Mouse (Mus musculus): ENCODE measurements around the gene Trappc3l. TPM values are rescaled to one million over a fixed set of nuclear protein-coding genes. Genes with fewer than 3 reads are reported as not detected.
"Not testable (repeated sequence)": the region's sequence is repeated elsewhere in the genome, so short reads cannot be mapped to it uniquely, and the experiment has no call there.

Trappc3l gene
- polyA plus RNA-seq (2011; ENCODE audit: insufficient read depth, insufficient read length, low read depth, missing spikeins) = not detected in 2 replicates

- Histone ChIP-seq H3K9me3 (replicated peaks; ENCODE audit: control insufficient read depth, insufficient read depth, low read length, poor library complexity, severe bottlenecking) (no peaks in the 10 kb centered on the region), H3K4me3 (ENCODE audit: low read depth, low read length) (no peak within 1 kb of the TSS), H3K9ac (ENCODE audit: low read depth, poor library complexity, severe bottlenecking) (no peak within 1 kb of the TSS), H3K27ac (ENCODE audit: insufficient read depth, low read length) (no peak within 1 kb of the TSS), H3K36me3 (ENCODE audit: control insufficient read depth, insufficient read depth, low read length, poor library complexity, severe bottlenecking) (no peaks in the 10 kb centered on the region), H3K27me3 (ENCODE audit: control insufficient read depth, insufficient read depth, low read length, poor library complexity, severe bottlenecking) (no peaks in the 10 kb centered on the region), H3K4me1 (ENCODE audit: control insufficient read depth, insufficient read depth, low read length) (no peaks in the 10 kb centered on the region)
- TF ChIP-seq EP300 (IDR thresholded peaks at IDR 0.05; ENCODE audit: insufficient read depth, low read depth, low read length) (no peak), POLR2A (IDR thresholded peaks at IDR 0.05; ENCODE audit: insufficient read depth, low read length) (no peak), CTCF (IDR thresholded peaks at IDR 0.05; ENCODE audit: low read depth, low read length) (no peak)
These were observed at the start of gene Trappc3l for GRCm38 (mm10) chr10:34037401-34037800. Trappc3l (plus strand) TSS chr10:34037597.

- H3K9ac ChIP-seq (ENCODE audit: low read depth, poor library complexity, severe bottlenecking); H3K4me3 ChIP-seq (ENCODE audit: low read depth, low read length); H3K9me3 ChIP-seq (replicated peaks; ENCODE audit: control insufficient read depth, insufficient read depth, low read length, poor library complexity, severe bottlenecking); H3K4me1 ChIP-seq (ENCODE audit: control insufficient read depth, insufficient read depth, low read length); H3K27me3 ChIP-seq (ENCODE audit: control insufficient read depth, insufficient read depth, low read length, poor library complexity, severe bottlenecking); H3K27ac ChIP-seq (ENCODE audit: insufficient read depth, low read length): not testable (repeated sequence)
- H3K36me3 ChIP-seq (ENCODE audit: control insufficient read depth, insufficient read depth, low read length, poor library complexity, severe bottlenecking) = peaks cover 10% of the 10 kb centered on the region
These were observed 40.7 kb upstream of the Trappc3l start for GRCm38 (mm10) chr10:33996686-33997085.

- H3K36me3 ChIP-seq (ENCODE audit: control insufficient read depth, insufficient read depth, low read length, poor library complexity, severe bottlenecking) = peaks cover 13% of the 10 kb centered on the region
These were observed 39.0 kb upstream of the Trappc3l start for GRCm38 (mm10) chr10:33998397-33998796.

GRCm38 (mm10) chr10:34012581-34012980, 24.8 kb upstream of the Trappc3l start:
- H3K4me3 ChIP-seq (ENCODE audit: low read depth, low read length) = no peak overlapping the region
- peaks cover 2% of the 10 kb centered on the region; the same call in 1 of the 2 replicates for H3K36me3 ChIP-seq (ENCODE audit: control insufficient read depth, insufficient read depth, low read length, poor library complexity, severe bottlenecking)
- TF ChIP-seq POLR2A (IDR thresholded peaks at IDR 0.05; ENCODE audit: insufficient read depth, low read length) = no peak
- no peaks in the 10 kb centered on the region for H3K4me1 ChIP-seq (ENCODE audit: control insufficient read depth, insufficient read depth, low read length)
- H3K27ac ChIP-seq (ENCODE audit: insufficient read depth, low read length) = no peak overlapping the region
- H3K9me3 ChIP-seq (replicated peaks; ENCODE audit: control insufficient read depth, insufficient read depth, low read length, poor library complexity, severe bottlenecking) = no peaks in the 10 kb centered on the region
- no peaks in the 10 kb centered on the region for H3K27me3 ChIP-seq (ENCODE audit: control insufficient read depth, insufficient read depth, low read length, poor library complexity, severe bottlenecking)
- no peak overlapping the region for H3K9ac ChIP-seq (ENCODE audit: low read depth, poor library complexity, severe bottlenecking)

More at GRCm38 (mm10) chr10:33998397-33998796, 39.0 kb upstream of the Trappc3l start:
- H3K9ac ChIP-seq (ENCODE audit: low read depth, poor library complexity, severe bottlenecking) = no peak overlapping the region
- H3K27me3 ChIP-seq (ENCODE audit: control insufficient read depth, insufficient read depth, low read length, poor library complexity, severe bottlenecking) = no peaks in the 10 kb centered on the region
- TF ChIP-seq POLR2A (IDR thresholded peaks at IDR 0.05; ENCODE audit: insufficient read depth, low read length) (no peak), EP300 (IDR thresholded peaks at IDR 0.05; ENCODE audit: insufficient read depth, low read depth, low read length) (no peak), CTCF (IDR thresholded peaks at IDR 0.05; ENCODE audit: low read depth, low read length) (no peak)
- H3K4me1 ChIP-seq (ENCODE audit: control insufficient read depth, insufficient read depth, low read length) = no peaks in the 10 kb centered on the region
- H3K4me3 ChIP-seq (ENCODE audit: low read depth, low read length) = no peak overlapping the region
- H3K9me3 ChIP-seq (replicated peaks; ENCODE audit: control insufficient read depth, insufficient read depth, low read length, poor library complexity, severe bottlenecking) = no peaks in the 10 kb centered on the region
- H3K27ac ChIP-seq (ENCODE audit: insufficient read depth, low read length) = no peak overlapping the region

- H3K9ac ChIP-seq (ENCODE audit: low read depth, poor library complexity, severe bottlenecking) = no peak overlapping the region
- H3K9me3 ChIP-seq (replicated peaks; ENCODE audit: control insufficient read depth, insufficient read depth, low read length, poor library complexity, severe bottlenecking) = no peaks in the 10 kb centered on the region
- TF ChIP-seq CTCF (IDR thresholded peaks at IDR 0.05; ENCODE audit: low read depth, low read length) (no peak), EP300 (IDR thresholded peaks at IDR 0.05; ENCODE audit: insufficient read depth, low read depth, low read length) (no peak), POLR2A (IDR thresholded peaks at IDR 0.05; ENCODE audit: insufficient read depth, low read length) (no peak)
- H3K4me1 ChIP-seq (ENCODE audit: control insufficient read depth, insufficient read depth, low read length) = no peaks in the 10 kb centered on the region
- peaks cover 2% of the 10 kb centered on the region; the same call in 1 of the 2 replicates for H3K36me3 ChIP-seq (ENCODE audit: control insufficient read depth, insufficient read depth, low read length, poor library complexity, severe bottlenecking)
- H3K27ac ChIP-seq (ENCODE audit: insufficient read depth, low read length) = no peak overlapping the region
- no peak overlapping the region for H3K4me3 ChIP-seq (ENCODE audit: low read depth, low read length)
- H3K27me3 ChIP-seq (ENCODE audit: control insufficient read depth, insufficient read depth, low read length, poor library complexity, severe bottlenecking) = no peaks in the 10 kb centered on the region
These were observed 24.2 kb upstream of the Trappc3l start for GRCm38 (mm10) chr10:34013241-34013640.

- TF ChIP-seq POLR2A (IDR thresholded peaks at IDR 0.05; ENCODE audit: insufficient read depth, low read length) (no peak), EP300 (IDR thresholded peaks at IDR 0.05; ENCODE audit: insufficient read depth, low read depth, low read length) (no peak), CTCF (IDR thresholded peaks at IDR 0.05; ENCODE audit: low read depth, low read length) (no peak)
- H3K9ac ChIP-seq (ENCODE audit: low read depth, poor library complexity, severe bottlenecking) = peak overlapping the region; percentile 90
- H3K36me3 ChIP-seq (ENCODE audit: control insufficient read depth, insufficient read depth, low read length, poor library complexity, severe bottlenecking) = 0 out of 2 replicates have a peak, but pooled peaks cover 2% of the 10 kb centered on the region
- H3K27ac ChIP-seq (ENCODE audit: insufficient read depth, low read length) = peak overlapping the region; percentile 47
- H3K9me3 ChIP-seq (replicated peaks; ENCODE audit: control insufficient read depth, insufficient read depth, low read length, poor library complexity, severe bottlenecking) = no peaks in the 10 kb centered on the region
- no peaks in the 10 kb centered on the region for H3K27me3 ChIP-seq (ENCODE audit: control insufficient read depth, insufficient read depth, low read length, poor library complexity, severe bottlenecking)
- no peaks in the 10 kb centered on the region for H3K4me1 ChIP-seq (ENCODE audit: control insufficient read depth, insufficient read depth, low read length)
- peak overlapping the region; percentile 93 for H3K4me3 ChIP-seq (ENCODE audit: low read depth, low read length)
These were observed 18.6 kb upstream of the Trappc3l start for GRCm38 (mm10) chr10:34018746-34019301.

All from ES-Bruce4 (cell line).